Mouse (Mus musculus) embryonic facial prominence, embryonic 14.5 days (tissue): ENCODE results near the gene Olfr596. TPM values are rescaled to one million over a fixed set of nuclear protein-coding genes. Genes with fewer than 3 reads are reported as not detected.
"Not testable (repeated sequence)": the region's sequence is repeated elsewhere in the genome, so short reads cannot be mapped to it uniquely, and the experiment has no call there.

ENCODE experiments used
- ATAC-seq: fragments of 200-750 bp; cut with Nextera tagmentation; 2 replicates; pipeline ENCODE4 v1.8.0; 2017; ENCODE audit warnings: low read depth, moderate number of reproducible peaks, moderate TSS enrichment
- DNase-seq: peaks from one replicate; pipeline ENCODE4 v3.0.0-alpha.2; 2015; ENCODE audit warnings: low spot score
- H3K27ac ChIP-seq: fragments of 300-500 bp; sonication (generic); replicated peaks from 2 replicates; pipeline ENCODE4 v1.5.1; 2014; ENCODE audit warnings: low read depth, mild to moderate bottlenecking, low read length, moderate library complexity
- H3K27me3 ChIP-seq: fragments of 300-500 bp; sonication (generic); replicated peaks from 2 replicates; pipeline ENCODE4 v1.6.1; 2014; ENCODE audit warnings: low read length; ENCODE audit not compliant: control insufficient read depth, insufficient read depth
- H3K36me3 ChIP-seq: fragments of 300-500 bp; sonication (generic); 2 replicates; pipeline ENCODE4 v1.6.1; 2014; ENCODE audit warnings: low read length, mixed read lengths; ENCODE audit not compliant: control insufficient read depth, insufficient read depth
- H3K4me1 ChIP-seq: fragments of 300-500 bp; sonication (generic); 2 replicates; pipeline ENCODE4 v1.6.1; 2014; ENCODE audit warnings: antibody characterized with exemption, low read length; ENCODE audit not compliant: control insufficient read depth, insufficient read depth
- H3K4me2 ChIP-seq: fragments of 300-500 bp; sonication (generic); 2 replicates; pipeline ENCODE4 v1.6.1; 2014; ENCODE audit warnings: low read depth, mild to moderate bottlenecking, low read length, moderate library complexity, mixed read lengths
- H3K4me3 ChIP-seq: fragments of 300-500 bp; sonication (generic); 2 replicates; pipeline ENCODE4 v1.5.1; 2014; ENCODE audit warnings: low read depth, mild to moderate bottlenecking, low read length
- H3K9ac ChIP-seq: fragments of 300-500 bp; sonication (generic); 2 replicates; pipeline ENCODE4 v1.6.1; 2014; ENCODE audit warnings: low read depth, mild to moderate bottlenecking, low read length, moderate library complexity, mixed read lengths
- H3K9me3 ChIP-seq: fragments of 300-500 bp; sonication (generic); 2 replicates; pipeline ENCODE4 v1.6.1; 2016; ENCODE audit warnings: low read length; ENCODE audit not compliant: control insufficient read depth
- WGBS: fragments of 180-500 bp; shearing (Covaris S2); extraction: QIAGEN DNeasy Blood & Tissue Kit; methylation state at CpG from one replicate; pipeline ENCODE4 v1.1.7; 2014; 5-methylcytosine and 5-hydroxymethylcytosine counted together
- microRNA-seq: library from miRNA; unstranded; fragments of <30 nt; microRNA quantifications from one replicate; pipeline ENCODE4, GENCODE M21; 2016; ENCODE audit warnings: borderline number of aligned reads
- polyA plus RNA-seq: library from polyadenylated mRNA; unstranded; fragments of >200 nt; fragmentation: Nextera tagmentation; extraction: Ambion mirVana; gene quantifications from 2 replicates; pipeline ENCODE4 v1.2.1, GENCODE M21; 2014

Olfr596 gene
- polyA plus RNA-seq, result not detected in 2 replicates

- 78% methylated on average over 2 of the region's 2 CpGs for WGBS
- H3K27me3 ChIP-seq, H3K4me1 ChIP-seq, H3K9me3 ChIP-seq, H3K9ac ChIP-seq, H3K4me3 ChIP-seq, ATAC-seq, H3K4me2 ChIP-seq, H3K27ac ChIP-seq, DNase-seq, H3K36me3 ChIP-seq: not testable (repeated sequence)
These were observed at the start of gene Olfr596 for GRCm38 (mm10) chr7:103305348-103305747. Olfr596 (plus strand) TSS chr7:103305648.

GRCm38 (mm10) chr7:103316015-103316414 is 10.6 kb downstream of the Olfr596 start, which contains the start of gene Olfr597:
Olfr597 (plus strand) TSS chr7:103316315.
- 86% methylated on average over 2 of the region's 2 CpGs for WGBS
- H3K4me3 ChIP-seq, DNase-seq, H3K9ac ChIP-seq, H3K27ac ChIP-seq, ATAC-seq, H3K27me3 ChIP-seq, H3K9me3 ChIP-seq, H3K4me2 ChIP-seq, H3K36me3 ChIP-seq, H3K4me1 ChIP-seq: not testable (repeated sequence)

- H3K27me3 ChIP-seq, result no peaks in the 10 kb centered on the region
These were observed 17.8 kb downstream of the Olfr596 start, which contains the start of gene Olfr598 for GRCm38 (mm10) chr7:103323268-103323667. Olfr598 (plus strand) TSS chr7:103323568.

GRCm38 (mm10) chr7:103335617-103336016 is 30.2 kb downstream of the Olfr596 start, which contains the start of gene Olfr599:
Olfr599 (plus strand) TSS chr7:103335917.
- Histone ChIP-seq H3K4me1 (no peaks in the 10 kb centered on the region), H3K4me2 (no peak within 1 kb of the TSS)

More at GRCm38 (mm10) chr7:103323268-103323667, 17.8 kb downstream of the Olfr596 start, which contains the start of gene Olfr598:
- Histone ChIP-seq H3K9ac (no peak within 1 kb of the TSS), H3K9me3 (no peaks in the 10 kb centered on the region), H3K36me3 (no peaks in the 10 kb centered on the region), H3K4me2 (no peak within 1 kb of the TSS), H3K4me1 (no peaks in the 10 kb centered on the region), H3K4me3 (no peak within 1 kb of the TSS), H3K27ac (no peak within 1 kb of the TSS)
- no peak for DNase-seq
- ATAC-seq, result no peak

GRCm38 (mm10) chr7:103349569-103349968 is 44.1 kb downstream of the Olfr596 start, which contains the start of gene Olfr600:
Olfr600 (minus strand) TSS chr7:103349669.
- ATAC-seq (no peak), DNase-seq (no peak)
- Histone ChIP-seq H3K4me2 (no peak within 1 kb of the TSS), H3K9ac (no peak within 1 kb of the TSS), H3K4me3 (no peak within 1 kb of the TSS), H3K9me3 (no peaks in the 10 kb centered on the region), H3K4me1 (no peaks in the 10 kb centered on the region), H3K27me3 (no peaks in the 10 kb centered on the region), H3K27ac (no peak within 1 kb of the TSS), H3K36me3 (no peaks in the 10 kb centered on the region)

More at GRCm38 (mm10) chr7:103335617-103336016, 30.2 kb downstream of the Olfr596 start, which contains the start of gene Olfr599:
- Histone ChIP-seq H3K27me3 (no peaks in the 10 kb centered on the region), H3K36me3 (no peaks in the 10 kb centered on the region), H3K4me3 (no peak within 1 kb of the TSS), H3K27ac (no peak within 1 kb of the TSS), H3K9me3 (no peaks in the 10 kb centered on the region), H3K9ac (no peak within 1 kb of the TSS)
- 83% methylated on average over 1 of the region's 1 CpGs for WGBS
- ATAC-seq (no peak), DNase-seq (no peak)

Small RNA genes within 50 kb of the gene (microRNA-seq; reads per million reads assigned to microRNA genes)
- gene Gm23550, result not detected
- gene Gm25171, result not detected

Other genes with a start within 250 kb of the Olfr596 start
- 0.24 TPM in 1 of 2 replicates, not detected in the other for gene Olfr584, start 223.8 kb upstream of the Olfr596 start, polyA plus RNA-seq
- not detected in 2 replicates for gene Olfr585, start 207.9 kb upstream of the Olfr596 start, polyA plus RNA-seq
- not detected in 2 replicates for gene Olfr586, start 180.0 kb upstream of the Olfr596 start, polyA plus RNA-seq
- not detected in 2 replicates for gene Olfr588-ps1, start 164.8 kb upstream of the Olfr596 start, polyA plus RNA-seq
- gene Olfr589, start 149.3 kb upstream of the Olfr596 start, polyA plus RNA-seq, result not detected in 2 replicates
- 0.33 TPM in 1 of 2 replicates, not detected in the other for gene Olfr591, start 127.3 kb upstream of the Olfr596 start, polyA plus RNA-seq
- gene Olfr592, start 120.8 kb upstream of the Olfr596 start, polyA plus RNA-seq, result not detected in 2 replicates
- gene Olfr593, start 93.8 kb upstream of the Olfr596 start, polyA plus RNA-seq, result not detected in 2 replicates
- not detected in 2 replicates for gene Olfr594, start 88.7 kb upstream of the Olfr596 start, polyA plus RNA-seq
- gene Usp17ld, start 53.1 kb upstream of the Olfr596 start, polyA plus RNA-seq, result not detected in 2 replicates
- not detected in 2 replicates for gene Olfr597, start 10.7 kb downstream of the Olfr596 start, polyA plus RNA-seq
- gene Olfr598, start 17.9 kb downstream of the Olfr596 start, polyA plus RNA-seq, result not detected in 2 replicates
- not detected in 2 replicates for gene Olfr599, start 30.3 kb downstream of the Olfr596 start, polyA plus RNA-seq
- not detected in 2 replicates for gene Olfr600, start 44.0 kb downstream of the Olfr596 start, polyA plus RNA-seq
- not detected in 2 replicates for gene Olfr601, start 57.0 kb downstream of the Olfr596 start, polyA plus RNA-seq
- not detected in 2 replicates for gene Olfr603, start 80.5 kb downstream of the Olfr596 start, polyA plus RNA-seq
- gene Usp17lc, start 109.4 kb downstream of the Olfr596 start, polyA plus RNA-seq, result not detected in 2 replicates
- not detected in 2 replicates for gene Olfr605, start 139.8 kb downstream of the Olfr596 start, polyA plus RNA-seq
- gene Olfr606, start 143.4 kb downstream of the Olfr596 start, polyA plus RNA-seq, result not detected in 2 replicates
- not detected in 2 replicates for gene Olfr607, start 158.5 kb downstream of the Olfr596 start, polyA plus RNA-seq
- not detected in 2 replicates for gene Olfr608, start 164.2 kb downstream of the Olfr596 start, polyA plus RNA-seq
- not detected in 2 replicates for gene Olfr609, start 192.4 kb downstream of the Olfr596 start, polyA plus RNA-seq
- 0.18 TPM in 1 of 2 replicates, not detected in the other for gene Olfr610, start 206.5 kb downstream of the Olfr596 start, polyA plus RNA-seq
- not detected in 2 replicates for gene Olfr611, start 215.2 kb downstream of the Olfr596 start, polyA plus RNA-seq
- not detected in 2 replicates for gene Olfr612, start 237.1 kb downstream of the Olfr596 start, polyA plus RNA-seq
- not detected in 2 replicates for gene Olfr613, start 242.4 kb downstream of the Olfr596 start, polyA plus RNA-seq